Mouse (Mus musculus) cerebellum, adult 2 months (tissue): ENCODE results near the gene Nubp1. TPM values are rescaled to one million over a fixed set of nuclear protein-coding genes. Genes with fewer than 3 reads are reported as not detected.
A peak's percentile ranks its signal among the peaks of the same experiment; 100 is the strongest.

Source experiments
- DNase-seq, 2 experiments: peaks; one replicate each; pipeline ENCODE4 v3.0.0; 2021
- H3K27ac ChIP-seq: fragments of 200-500 bp; 2 replicates; pipeline ENCODE4 v1.5.1; 2012; ENCODE audit warnings: low read length, control low read depth, inconsistent platforms; ENCODE audit not compliant: insufficient read depth
- H3K27me3 ChIP-seq: fragments of 200-500 bp; 2 replicates; pipeline ENCODE4 v1.6.1; 2012; ENCODE audit warnings: inconsistent platforms, mild to moderate bottlenecking, low read length, moderate library complexity; ENCODE audit not compliant: control insufficient read depth, insufficient read depth
- H3K4me1 ChIP-seq: fragments of 200-500 bp; 2 replicates; pipeline ENCODE4 v1.6.1; 2011; ENCODE audit warnings: low read length; ENCODE audit not compliant: control insufficient read depth, insufficient read depth
- H3K4me3 ChIP-seq: fragments of 200-500 bp; replicated peaks from 2 replicates; pipeline ENCODE3; 2011; ENCODE audit warnings: mild to moderate bottlenecking, low read depth, low read length, control low read depth; ENCODE audit not compliant: insufficient read depth
- CTCF ChIP-seq: fragments of 200-500 bp; IDR thresholded peaks from 2 replicates; pipeline ENCODE4 v1.5.1; 2011; ENCODE audit warnings: low read depth, mild to moderate bottlenecking, control low read depth, low read length, moderate library complexity, borderline replicate concordance; ENCODE audit not compliant: insufficient read depth
- POLR2A ChIP-seq: fragments of 200-500 bp; IDR thresholded peaks from 2 replicates; pipeline ENCODE4 v1.6.1; 2011; ENCODE audit warnings: low read length, control low read depth, borderline replicate concordance; ENCODE audit not compliant: insufficient read depth
- WGBS: fragments of 180-500 bp; shearing (Covaris S2); methylation state at CpG from one replicate; pipeline ENCODE4 v1.1.7; 2018; 5-methylcytosine and 5-hydroxymethylcytosine counted together
- polyA plus RNA-seq: library from polyadenylated mRNA; depleted of rRNA; stranded (reverse); fragments of >200 nt; gene quantifications from 2 replicates; pipeline ENCODE4 v1.2.3, GENCODE M21; 2012

The Nubp1 gene
- polyA plus RNA-seq, 1 experiment: 30.0 TPM

- H3K27me3 ChIP-seq: no peaks in the 10 kb centered on the region
- no peaks in the 10 kb centered on the region for H3K4me1 ChIP-seq
- peak; percentile 56 to 68 for DNase-seq
- TF ChIP-seq POLR2A: no peak
- peak; percentile 48; the same call in 1 of the 2 replicates for TF ChIP-seq CTCF
- H3K4me3 ChIP-seq: peak within 1 kb of the TSS; percentile 44
- no peak within 1 kb of the TSS for H3K27ac ChIP-seq
- WGBS: 8% methylated on average over 37 of the region's 37 CpGs
These were observed 16.8 kb upstream of the Nubp1 start, which contains the start of gene Tekt5 for GRCm38 (mm10) chr16:10394699-10395540. Gene Tekt5, minus strand, starts transcription at chr16:10395490.

GRCm38 (mm10) chr16:10398755-10399154 is 13.0 kb upstream of the Nubp1 start:
- no peak overlapping the region for H3K27ac ChIP-seq
- H3K27me3 ChIP-seq: no peaks in the 10 kb centered on the region

GRCm38 (mm10) chr16:10399160-10399559 is 12.6 kb upstream of the Nubp1 start:
- H3K27me3 ChIP-seq: no peaks in the 10 kb centered on the region
- peak; percentile 95 for TF ChIP-seq CTCF
- TF ChIP-seq POLR2A: no peak
- H3K27ac ChIP-seq: no peak overlapping the region
- peak; percentile 70 to 85 for DNase-seq
- no peak overlapping the region for H3K4me3 ChIP-seq
- no peaks in the 10 kb centered on the region for H3K4me1 ChIP-seq
- 22% methylated on average over 7 of the region's 7 CpGs for WGBS

More at GRCm38 (mm10) chr16:10398755-10399154, 13.0 kb upstream of the Nubp1 start:
- Histone ChIP-seq H3K4me3 (no peak overlapping the region), H3K4me1 (no peaks in the 10 kb centered on the region)
- TF ChIP-seq CTCF: no peak
- TF ChIP-seq POLR2A: no peak
- no peak for DNase-seq
- WGBS: 52% methylated on average over 5 of the region's 5 CpGs

GRCm38 (mm10) chr16:10415976-10416375 is 4.2 kb downstream of the Nubp1 start:
- no peak for TF ChIP-seq POLR2A
- TF ChIP-seq CTCF: peak; percentile 87
- Histone ChIP-seq H3K27ac (0 out of 2 replicates have a peak overlapping the region, but pooled peaks have one; percentile 35), H3K4me3 (no peak overlapping the region), H3K4me1 (peaks cover 7% of the 10 kb centered on the region), H3K27me3 (no peaks in the 10 kb centered on the region)
- DNase-seq: peak; percentile 85 to 89
- WGBS: 9% methylated on average over 6 of the region's 6 CpGs

GRCm38 (mm10) chr16:10416866-10417265 is 5.1 kb downstream of the Nubp1 start:
- peak; percentile 43; the same call in 1 of the 2 replicates for TF ChIP-seq CTCF
- TF ChIP-seq POLR2A: no peak
- 94% methylated on average over 4 of the region's 4 CpGs for WGBS
- Histone ChIP-seq H3K4me1 (peaks cover 7% of the 10 kb centered on the region), H3K27me3 (no peaks in the 10 kb centered on the region), H3K27ac (no peak overlapping the region), H3K4me3 (no peak overlapping the region)
- peak in 1 of 2 experiments; percentile 36 for DNase-seq

- DNase-seq: no peak
- Histone ChIP-seq H3K4me3 (no peak overlapping the region), H3K27me3 (no peaks in the 10 kb centered on the region), H3K4me1 (peaks cover 7% of the 10 kb centered on the region), H3K27ac (no peak overlapping the region)
- 94% methylated on average over 9 of the region's 9 CpGs for WGBS
- TF ChIP-seq POLR2A (no peak), CTCF (no peak)
These were observed 6.0 kb downstream of the Nubp1 start for GRCm38 (mm10) chr16:10417723-10418259.

- no peaks in the 10 kb centered on the region for H3K27me3 ChIP-seq
- 93% methylated on average over 9 of the region's 9 CpGs for WGBS
- TF ChIP-seq CTCF (no peak), POLR2A (no peak)
These were observed 8.8 kb downstream of the Nubp1 start for GRCm38 (mm10) chr16:10420447-10421054.

More at GRCm38 (mm10) chr16:10420447-10421054, 8.8 kb downstream of the Nubp1 start:
- H3K4me3 ChIP-seq: no peak overlapping the region
- DNase-seq: no peak
- H3K27ac ChIP-seq: no peak overlapping the region
- H3K4me1 ChIP-seq: peaks cover 7% of the 10 kb centered on the region
